Comparison of ENCODE assay signal across 6 mouse cellular contexts in genomic region chr10:58560521-58560920, GRCm38 (mm10).
"Had no signal": no experiment of that assay in that cellular context is flagged by ENCODE, and none has a peak within 500 bp of the region (broad histone marks: within the 10 kb centered on the region; RNA-seq: fewer than 3 reads in every experiment).

No protein-coding gene starts in this region.

- H3K27me3 ChIP-seq: limb, embryonic 13.5 days; midbrain, embryonic 13.5 days had no signal

- H3K4me2 ChIP-seq: limb, embryonic 13.5 days; midbrain, embryonic 13.5 days had no signal

- H3K4me3 ChIP-seq: limb, embryonic 13.5 days; midbrain, embryonic 13.5 days had no signal

- H3K36me3 ChIP-seq: limb, embryonic 13.5 days had no signal

- H3K4me1 ChIP-seq: limb, embryonic 13.5 days; midbrain, embryonic 13.5 days had no signal

- H3K27ac ChIP-seq: limb, embryonic 13.5 days; liver, embryonic 14.5 days; midbrain, embryonic 13.5 days; stomach, postnatal 0 days had no signal

- H3K9ac ChIP-seq: limb, embryonic 13.5 days; liver, embryonic 14.5 days; midbrain, embryonic 13.5 days had no signal

- ATAC-seq: inflammation-experienced regulatory T-cells, adult 6 months; intestine, postnatal 0 days had no signal

- H3K9me3 ChIP-seq: limb, embryonic 13.5 days; midbrain, embryonic 13.5 days had no signal
